Mouse (Mus musculus) inflammation-experienced regulatory T-cells, adult 16 weeks (primary cell): ENCODE data around the gene Rasgef1a. TPM values are rescaled to one million over a fixed set of nuclear protein-coding genes. Genes with fewer than 3 reads are reported as not detected.

Experiments
- polyA plus RNA-seq: library from polyadenylated mRNA; unstranded; fragments of 100-300 nt; shearing (Covaris generic); gene quantifications from one replicate; pipeline ENCODE4 v1.2.1, GENCODE M21; 2017

Rasgef1a gene
- 12.8 TPM for polyA plus RNA-seq

DNA sequence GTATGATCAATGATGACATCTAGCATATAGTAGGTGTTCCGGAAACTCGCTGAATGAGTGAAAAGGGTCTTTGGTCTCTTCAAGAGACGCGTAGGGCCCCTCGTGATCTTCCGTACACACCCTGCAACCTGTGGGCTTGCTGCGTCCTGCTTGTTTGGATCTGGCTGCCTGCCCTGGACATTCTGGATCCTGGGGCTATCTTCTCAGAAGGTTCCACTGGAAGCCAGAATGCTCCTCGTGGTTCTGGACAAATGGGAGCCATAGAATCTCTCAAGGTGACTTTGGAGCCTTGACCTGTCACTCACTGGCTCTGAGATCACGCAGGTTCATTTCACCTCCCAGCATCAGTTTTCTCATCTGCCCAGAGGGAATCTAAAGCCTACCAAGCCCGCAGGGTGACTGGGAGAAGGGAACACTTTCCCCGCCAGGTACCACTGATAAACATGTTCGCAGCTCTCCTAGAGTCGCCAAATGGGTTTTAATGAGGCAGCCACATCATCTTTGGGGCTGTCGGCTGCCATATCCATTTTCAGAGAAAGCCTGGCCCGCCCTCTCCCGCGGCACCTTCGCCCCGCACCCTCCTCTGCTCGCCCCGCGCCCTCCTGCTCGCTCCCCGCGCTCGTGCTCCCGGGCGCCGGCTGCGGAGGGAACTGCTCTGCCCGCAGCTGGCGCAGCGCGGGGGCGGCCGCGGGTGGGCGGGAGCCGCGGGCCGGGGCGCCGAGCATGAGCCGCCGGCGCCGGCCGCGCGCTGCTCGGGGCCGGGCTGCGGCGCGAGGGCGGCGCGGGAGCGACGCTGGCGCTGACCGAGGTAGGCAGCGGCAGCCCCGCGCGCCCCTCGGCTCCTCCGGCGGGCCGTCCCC lies at the start of gene Rasgef1a:
TSS of gene Rasgef1a (plus strand) at position 683 of the 860 bp plus-strand sequence.

DNA sequence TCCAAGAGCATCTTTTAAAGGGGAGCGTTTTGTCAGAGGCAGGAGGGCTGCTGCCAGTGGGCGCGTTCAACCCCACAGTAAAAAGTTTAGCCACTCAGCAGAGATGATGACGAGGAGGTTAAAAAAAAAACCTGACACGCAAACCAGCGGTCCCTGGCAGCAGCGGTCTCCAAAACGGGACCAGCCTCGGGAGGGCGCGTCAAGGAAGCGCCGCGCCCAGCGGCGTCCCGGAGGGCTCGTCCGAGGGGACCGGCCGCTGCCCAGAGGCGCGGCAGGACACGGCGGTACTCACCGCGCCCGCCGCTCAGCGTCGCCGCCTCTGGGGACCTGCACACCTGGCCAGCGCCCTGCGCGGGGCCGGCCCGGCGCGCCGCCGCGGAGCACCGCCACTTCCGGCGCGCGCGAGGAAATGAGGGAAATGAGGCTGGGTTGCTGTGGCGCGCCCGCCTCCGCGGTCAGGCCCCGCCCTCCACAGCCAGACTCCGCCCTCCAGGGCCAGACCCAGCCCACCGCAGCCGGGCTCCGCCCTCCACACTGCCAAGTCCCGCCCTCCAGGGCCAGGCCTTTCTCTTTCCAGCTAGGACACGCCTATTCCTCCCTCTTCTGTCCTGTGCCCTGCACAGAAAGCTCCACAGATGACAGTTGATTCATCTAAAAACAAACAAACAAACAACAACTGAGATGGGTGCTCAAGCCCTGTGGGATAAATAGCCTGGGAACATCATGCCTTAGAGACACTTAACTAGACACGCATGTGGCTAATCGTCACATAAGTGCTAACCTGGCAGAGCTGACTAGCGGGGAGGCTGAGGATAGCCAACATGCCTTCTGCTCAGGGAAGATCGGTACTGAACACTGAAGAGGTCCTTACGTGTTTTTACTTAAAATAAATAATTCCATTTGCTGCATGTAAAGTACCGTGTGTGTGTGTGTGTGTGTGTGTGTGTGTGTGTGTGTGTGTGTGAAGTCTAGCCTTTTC lies 127.8 kb downstream of the Rasgef1a start, which contains the start of gene Csgalnact2:
TSS of gene Csgalnact2 (minus strand) at position 410 of the 979 bp plus-strand sequence.

Other genes starting within 250 kb of the Rasgef1a start
- gene Zfp637, start 170.3 kb upstream of the Rasgef1a start, polyA plus RNA-seq = 35.2 TPM
- 4.0 TPM for gene Zfp239, start 149.3 kb upstream of the Rasgef1a start, polyA plus RNA-seq
- gene Hnrnpf, start 111.1 kb upstream of the Rasgef1a start, polyA plus RNA-seq = 1,451 TPM
- gene Fxyd4, start 73.7 kb upstream of the Rasgef1a start, polyA plus RNA-seq = 2.4 TPM
- gene Csgalnact2, start 127.7 kb downstream of the Rasgef1a start, polyA plus RNA-seq = 11.6 TPM
- gene Ret, start 186.3 kb downstream of the Rasgef1a start, polyA plus RNA-seq = 0.52 TPM